Mouse (Mus musculus): ENCODE results near the gene Sag. TPM values are rescaled to one million over a fixed set of nuclear protein-coding genes. Genes with fewer than 3 reads are reported as not detected.

Sag gene
- 0.32 TPM in 1 of 2 replicates, not detected in the other for polyA plus RNA-seq (2012; ENCODE audit: low replicate concordance)

GRCm38 (mm10) chr1:87803576-87803975 is at the start of gene Sag:
TSS of gene Sag (plus strand) at chr1:87803680.

GRCm38 (mm10) chr1:87755641-87756470 is 47.6 kb upstream of the Sag start, which contains the start of gene Atg16l1:
TSS of gene Atg16l1 (plus strand) at chr1:87755870.

DNA sequence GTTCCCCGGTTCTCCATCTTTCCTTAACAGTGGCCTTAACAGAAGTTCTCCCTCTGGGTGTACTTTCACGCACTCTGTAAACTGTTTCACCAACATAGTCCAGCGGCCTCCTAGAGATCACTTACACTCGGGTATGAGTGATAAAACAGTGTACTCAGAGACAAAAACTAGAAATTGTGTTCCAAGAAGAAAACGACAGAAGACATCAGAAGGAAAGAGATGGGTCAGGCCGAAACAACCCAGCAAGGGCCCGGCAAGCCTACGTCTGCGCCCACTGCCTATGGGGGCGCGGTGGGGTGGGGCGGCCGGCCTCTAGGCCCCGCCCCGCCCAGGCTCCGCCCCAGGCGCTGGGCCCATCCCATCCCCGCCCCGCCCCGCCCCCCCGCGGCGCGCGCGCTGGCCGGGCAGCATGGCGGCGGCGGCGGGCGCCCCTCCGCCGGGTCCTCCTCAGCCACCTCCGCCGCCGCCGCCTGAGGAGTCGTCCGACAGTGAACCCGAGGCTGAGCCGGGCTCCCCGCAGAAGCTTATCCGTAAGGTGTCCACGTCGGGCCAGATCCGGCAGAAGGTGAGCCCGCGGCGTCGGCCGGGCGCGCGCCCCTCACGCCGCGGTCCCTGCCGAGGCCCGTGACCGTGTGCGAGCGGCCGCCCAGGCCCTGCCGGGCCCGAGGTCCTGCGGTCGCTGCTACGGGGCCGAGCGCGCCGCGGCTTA is 49.6 kb downstream of the Sag start, which contains the start of gene Dgkd:
Gene Dgkd, plus strand, starts transcription at position 396 of the 709 bp plus-strand sequence.

Other genes with a start within 250 kb of the Sag start
- not detected in 2 replicates for gene Ngef, start 229.8 kb upstream of the Sag start, polyA plus RNA-seq (2012; ENCODE audit: low replicate concordance)
- 51.2 and 319 TPM in 2 replicates for gene Inpp5d, start 183.4 kb upstream of the Sag start, polyA plus RNA-seq (2012; ENCODE audit: low replicate concordance)
- 2.9 and 12.6 TPM in 2 replicates for gene Atg16l1, start 47.8 kb upstream of the Sag start, polyA plus RNA-seq (2012; ENCODE audit: low replicate concordance)
- gene Dgkd, start 49.6 kb downstream of the Sag start, polyA plus RNA-seq (2012; ENCODE audit: low replicate concordance), result 9.5 and 13.2 TPM in 2 replicates
- gene Usp40, start 204.9 kb downstream of the Sag start, polyA plus RNA-seq (2012; ENCODE audit: low replicate concordance), result 0.35 and 0.73 TPM in 2 replicates

Data from leukemia stem cell, adult 10-12 weeks (primary cell).